Mouse (Mus musculus) heart, embryonic 16.5 days (tissue): Measurements from ENCODE around the gene Bsg. TPM values are rescaled to one million over a fixed set of nuclear protein-coding genes. Genes with fewer than 3 reads are reported as not detected.

Experiments used
- ATAC-seq: fragments of 200-750 bp; cut with Nextera tagmentation; replicated peaks from 2 replicates; pipeline ENCODE4 v1.8.0; 2017; ENCODE audit warnings: moderate number of reproducible peaks; ENCODE audit not compliant: insufficient read depth, low FRiP score; ENCODE audit errors: extremely low read depth
- H3K27ac ChIP-seq: fragments of 300-500 bp; sonication (generic); 2 replicates; pipeline ENCODE4 v1.5.1; 2014; ENCODE audit warnings: mild to moderate bottlenecking, low read length, control low read depth, moderate library complexity
- H3K27me3 ChIP-seq: fragments of 300-500 bp; sonication (generic); 2 replicates; pipeline ENCODE4 v1.6.1; 2014; ENCODE audit warnings: low read length, mixed read lengths; ENCODE audit not compliant: control insufficient read depth, insufficient read depth
- H3K36me3 ChIP-seq: fragments of 300-500 bp; sonication (generic); 2 replicates; pipeline ENCODE4 v1.6.1; 2014; ENCODE audit not compliant: control insufficient read depth, insufficient read depth
- H3K4me1 ChIP-seq: fragments of 300-500 bp; sonication (generic); 2 replicates; pipeline ENCODE4 v1.6.1; 2014; ENCODE audit warnings: low read length, mixed read lengths; ENCODE audit not compliant: control insufficient read depth, insufficient read depth
- H3K4me2 ChIP-seq: fragments of 300-500 bp; sonication (generic); 2 replicates; pipeline ENCODE4 v1.6.1; 2014; ENCODE audit warnings: low read depth, mild to moderate bottlenecking, control low read depth, low read length
- H3K4me3 ChIP-seq: fragments of 300-500 bp; sonication (generic); 2 replicates; pipeline ENCODE4 v1.5.1; 2014; ENCODE audit warnings: mild to moderate bottlenecking, control low read depth, low read length
- H3K9ac ChIP-seq: fragments of 300-500 bp; sonication (generic); 2 replicates; pipeline ENCODE4 v1.6.1; 2014; ENCODE audit warnings: low read length, control low read depth
- H3K9me3 ChIP-seq: fragments of 300-500 bp; sonication (generic); replicated peaks from 2 replicates; pipeline ENCODE4 v1.6.1; 2016; ENCODE audit warnings: low read length; ENCODE audit not compliant: control insufficient read depth
- WGBS: fragments of 180-500 bp; shearing (Covaris S2); extraction: QIAGEN DNeasy Blood & Tissue Kit; methylation state at CpG from one replicate; pipeline ENCODE4 v1.1.7; 2014; 5-methylcytosine and 5-hydroxymethylcytosine counted together
- polyA plus RNA-seq: library from polyadenylated mRNA; unstranded; fragments of >200 nt; fragmentation: Nextera tagmentation; extraction: Ambion mirVana; gene quantifications from 2 replicates; pipeline ENCODE4 v1.2.1, GENCODE M21; 2015

The Bsg gene
- polyA plus RNA-seq, 1 experiment from 2014 or later, result 1,046 TPM

DNA sequence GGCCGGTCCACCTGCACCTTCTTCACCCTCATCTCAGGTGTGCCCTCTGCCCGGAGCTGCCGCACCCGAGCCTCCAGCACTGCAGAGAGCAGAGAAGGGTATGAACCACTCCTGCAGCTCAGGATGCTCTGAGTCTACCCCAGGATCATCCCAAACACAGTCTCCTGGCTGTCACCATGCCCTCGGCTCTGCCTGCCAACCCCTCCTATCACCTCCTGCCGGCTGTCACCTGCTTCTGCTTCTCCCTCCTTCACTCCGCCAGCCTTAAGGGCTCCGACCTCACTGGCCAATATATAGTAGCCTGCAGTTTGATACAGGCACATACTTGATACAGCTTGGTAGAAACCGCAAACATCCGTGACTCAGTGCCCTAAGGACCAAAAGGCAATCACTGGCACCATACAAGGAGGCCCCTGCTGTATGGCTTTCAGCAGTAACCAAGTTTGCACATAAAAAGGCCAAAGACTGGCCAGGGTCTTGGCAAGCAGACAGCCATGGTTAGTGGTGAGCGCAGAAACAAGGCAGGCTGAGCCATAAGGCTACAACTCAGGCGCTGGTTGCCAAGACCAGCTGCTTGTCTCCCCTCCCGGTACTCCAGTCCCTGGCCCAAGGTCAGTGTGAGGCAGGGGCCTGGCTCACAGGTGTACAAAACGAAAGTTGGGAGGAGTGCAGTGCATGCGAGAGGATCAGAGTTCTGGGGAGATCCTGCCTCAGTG lies 39.5 kb downstream of the Bsg start:
- no peak overlapping the region for H3K27ac ChIP-seq
- H3K9me3 ChIP-seq, result peaks cover 17% of the 10 kb centered on the region
- H3K9ac ChIP-seq, result no peak overlapping the region
- H3K36me3 ChIP-seq, result peaks cover 48% of the 10 kb centered on the region
- peaks cover 10% of the 10 kb centered on the region for H3K4me1 ChIP-seq
- H3K4me3 ChIP-seq, result no peak overlapping the region
- no peaks in the 10 kb centered on the region for H3K27me3 ChIP-seq
- ATAC-seq, result no peak
- 93% methylated on average over 15 of the region's 15 CpGs for WGBS
- H3K4me2 ChIP-seq, result no peak overlapping the region

DNA sequence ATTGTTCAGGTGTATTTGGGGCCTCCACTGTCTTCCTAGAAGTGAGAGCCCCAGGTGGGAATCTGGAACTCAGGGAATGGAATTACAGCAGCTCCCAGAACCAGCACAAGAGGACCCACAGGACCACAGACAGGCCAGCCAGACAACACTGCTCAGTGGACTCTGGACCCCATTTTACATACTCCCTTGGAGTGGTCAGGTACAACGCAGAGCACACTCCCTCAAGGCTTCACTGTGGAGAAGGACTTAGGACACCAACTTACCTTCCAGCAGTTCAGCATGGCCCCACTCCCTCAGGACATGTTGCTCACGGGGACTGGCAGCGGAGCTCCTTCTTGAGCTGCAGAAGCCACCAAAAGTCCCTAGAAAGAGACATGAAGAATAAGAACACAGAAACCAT lies 41.1 kb downstream of the Bsg start:
- Histone ChIP-seq H3K36me3 (peaks cover 32% of the 10 kb centered on the region), H3K9ac (no peak overlapping the region; the same call in 1 of the 2 replicates), H3K27ac (no peak overlapping the region), H3K4me1 (peaks cover 10% of the 10 kb centered on the region), H3K27me3 (no peaks in the 10 kb centered on the region), H3K4me2 (peak overlapping the region; percentile 79), H3K9me3 (peaks cover 1% of the 10 kb centered on the region), H3K4me3 (peak overlapping the region; percentile 84)
- 93% methylated on average over 3 of the region's 3 CpGs for WGBS
- ATAC-seq, result no peak

DNA sequence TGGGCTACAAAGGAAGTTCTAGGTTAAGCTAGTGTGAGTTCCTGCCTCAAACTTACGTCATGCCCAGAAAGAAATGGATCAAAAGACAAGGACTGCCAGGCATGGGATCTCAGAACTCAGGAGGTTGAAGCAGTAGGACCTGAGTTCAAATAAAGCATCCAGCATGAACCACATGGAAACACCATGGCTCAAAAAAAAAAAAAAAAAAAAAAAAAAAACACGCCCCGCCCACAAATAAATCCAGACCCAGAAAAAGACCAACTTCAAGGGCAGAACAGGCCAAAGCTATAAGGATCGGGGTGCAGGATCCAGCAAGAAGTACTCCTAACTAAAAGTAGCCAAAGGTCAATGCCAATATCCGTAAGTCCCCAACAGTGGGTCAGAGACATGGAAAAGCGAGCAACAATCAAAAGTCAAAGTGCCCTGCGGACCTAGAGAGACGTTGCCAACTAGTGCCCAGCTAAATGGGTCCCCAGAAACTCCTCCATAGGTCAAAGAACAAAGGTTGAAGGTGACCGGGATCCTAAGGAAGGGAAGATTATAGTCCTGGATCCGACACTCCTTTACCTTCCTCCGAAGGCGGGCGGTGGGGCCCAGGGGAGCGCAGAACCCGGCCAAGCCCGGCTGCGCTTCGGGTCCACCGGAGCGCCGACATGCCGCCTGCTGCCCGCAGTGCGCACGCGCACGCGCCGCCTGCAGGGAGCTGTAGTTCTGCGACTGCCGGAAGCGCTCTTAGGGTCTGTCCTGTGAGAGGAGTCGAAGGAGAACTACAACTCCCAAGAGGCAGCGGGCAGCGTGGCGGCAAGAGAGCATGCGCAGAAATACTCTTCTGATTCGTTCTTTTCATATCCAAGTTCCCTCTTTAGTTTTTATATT lies 41.8 kb downstream of the Bsg start, which contains the start of gene Polrmt:
Polrmt (minus strand) TSS at position 684 of the 876 bp plus-strand sequence.
- Histone ChIP-seq H3K9me3 (no peaks in the 10 kb centered on the region), H3K27me3 (no peaks in the 10 kb centered on the region), H3K4me1 (peaks cover 10% of the 10 kb centered on the region), H3K27ac (peak within 1 kb of the TSS; percentile 46; the same call in 1 of the 2 replicates), H3K4me3 (peak within 1 kb of the TSS; percentile 84), H3K4me2 (peak within 1 kb of the TSS; percentile 79), H3K9ac (peak within 1 kb of the TSS; percentile 87), H3K36me3 (peaks cover 24% of the 10 kb centered on the region)
- WGBS, result 3% methylated on average over 38 of the region's 38 CpGs
- peak; percentile 96 for ATAC-seq

DNA sequence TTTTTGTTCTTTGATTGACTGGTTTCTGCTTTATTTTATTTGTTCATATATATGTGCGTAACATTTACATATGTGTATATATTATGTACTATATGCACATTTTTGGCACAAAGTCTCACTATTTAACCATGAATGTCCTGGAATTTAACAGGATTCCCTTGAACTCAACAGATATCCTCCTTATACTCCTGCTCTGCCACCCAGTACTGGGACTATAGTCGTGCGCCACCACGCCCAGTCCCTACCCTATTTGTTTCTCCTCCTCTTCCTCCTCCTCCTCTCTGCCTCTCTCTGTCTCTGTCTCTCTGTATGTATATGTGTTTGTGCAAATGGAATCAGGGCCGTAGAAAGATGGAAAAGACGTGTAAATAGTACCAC lies 42.5 kb downstream of the Bsg start:
- Histone ChIP-seq H3K4me1 (peaks cover 10% of the 10 kb centered on the region), H3K36me3 (peaks cover 18% of the 10 kb centered on the region), H3K9ac (peak overlapping the region; percentile 60; the same call in 1 of the 2 replicates), H3K4me3 (peak overlapping the region; percentile 20; the same call in 1 of the 2 replicates), H3K9me3 (no peaks in the 10 kb centered on the region), H3K4me2 (peak overlapping the region; percentile 68), H3K27me3 (no peaks in the 10 kb centered on the region), H3K27ac (no peak overlapping the region)
- 0 out of 2 replicates have a peak, but pooled peaks have one; percentile 24 for ATAC-seq
- WGBS, result 25% methylated on average over 6 of the region's 6 CpGs

DNA sequence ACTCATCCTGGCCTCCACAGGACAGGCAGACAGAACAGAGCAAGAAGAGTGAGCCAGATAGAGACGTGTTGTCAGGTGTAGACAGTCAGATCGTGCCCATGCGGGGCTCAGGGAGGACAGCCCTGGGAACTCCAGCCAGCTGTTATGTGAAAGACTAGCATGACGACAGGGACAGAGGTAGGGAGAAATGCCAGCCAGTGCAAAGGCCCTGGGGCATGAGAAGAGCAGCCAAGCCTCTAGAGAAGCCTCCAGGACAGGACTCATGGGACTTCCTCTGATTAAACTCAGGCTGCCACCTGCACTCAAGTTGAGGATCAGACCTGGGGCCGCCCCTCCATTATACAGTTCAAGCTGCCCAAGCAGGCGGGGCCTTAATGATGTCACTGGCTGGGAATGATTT lies 44.2 kb downstream of the Bsg start:
- no peaks in the 10 kb centered on the region for H3K27me3 ChIP-seq
- H3K4me3 ChIP-seq, result no peak overlapping the region
- no peak overlapping the region for H3K9ac ChIP-seq
- WGBS, result 72% methylated on average over 6 of the region's 6 CpGs
- ATAC-seq, result no peak
- H3K36me3 ChIP-seq, result peaks cover 6% of the 10 kb centered on the region
- peaks cover 10% of the 10 kb centered on the region for H3K4me1 ChIP-seq
- no peaks in the 10 kb centered on the region for H3K9me3 ChIP-seq
- H3K4me2 ChIP-seq, result no peak overlapping the region
- no peak overlapping the region for H3K27ac ChIP-seq

DNA sequence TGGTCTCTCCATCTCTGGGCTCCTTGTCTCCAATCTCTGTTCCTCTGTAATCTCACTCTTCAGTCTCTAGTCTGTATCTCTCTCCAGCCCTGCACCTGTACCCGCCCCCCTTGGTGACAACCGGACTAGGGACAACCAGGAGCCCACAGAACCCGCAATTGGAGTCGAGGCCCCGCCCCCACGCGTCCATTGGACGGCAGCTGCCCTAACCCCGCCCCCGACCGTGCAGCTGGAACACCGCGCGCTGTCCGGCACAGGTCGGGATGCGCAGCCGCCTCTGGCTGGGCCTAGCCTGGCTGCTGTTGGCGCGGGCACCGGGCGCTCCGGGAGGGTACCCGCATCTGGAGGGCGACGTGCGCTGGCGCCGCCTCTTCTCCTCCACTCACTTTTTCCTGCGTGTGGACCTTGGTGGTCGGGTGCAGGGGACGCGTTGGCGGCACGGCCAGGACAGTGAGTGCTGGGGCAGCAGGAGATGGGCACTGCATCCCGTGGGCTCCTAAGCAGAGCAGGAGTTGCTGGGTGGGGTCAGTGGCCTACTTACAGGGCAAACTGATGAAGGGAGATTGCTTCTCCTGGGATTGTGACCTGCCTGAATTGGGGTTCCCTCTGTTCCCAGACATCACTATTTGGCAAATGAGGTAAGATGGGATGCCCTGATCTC lies 50.7 kb downstream of the Bsg start, which contains the start of gene Fgf22:
Fgf22 (plus strand) TSS at position 221 of the 661 bp plus-strand sequence.
- Histone ChIP-seq H3K9me3 (no peaks in the 10 kb centered on the region), H3K4me1 (0 out of 2 replicates have a peak, but pooled peaks cover 3% of the 10 kb centered on the region), H3K36me3 (peaks cover 15% of the 10 kb centered on the region), H3K4me2 (peak within 1 kb of the TSS; percentile 62), H3K9ac (no peak within 1 kb of the TSS), H3K27ac (no peak within 1 kb of the TSS), H3K27me3 (no peaks in the 10 kb centered on the region), H3K4me3 (peak within 1 kb of the TSS; percentile 31)
- 2% methylated on average over 36 of the region's 36 CpGs for WGBS
- ATAC-seq, result peak; percentile 54

DNA sequence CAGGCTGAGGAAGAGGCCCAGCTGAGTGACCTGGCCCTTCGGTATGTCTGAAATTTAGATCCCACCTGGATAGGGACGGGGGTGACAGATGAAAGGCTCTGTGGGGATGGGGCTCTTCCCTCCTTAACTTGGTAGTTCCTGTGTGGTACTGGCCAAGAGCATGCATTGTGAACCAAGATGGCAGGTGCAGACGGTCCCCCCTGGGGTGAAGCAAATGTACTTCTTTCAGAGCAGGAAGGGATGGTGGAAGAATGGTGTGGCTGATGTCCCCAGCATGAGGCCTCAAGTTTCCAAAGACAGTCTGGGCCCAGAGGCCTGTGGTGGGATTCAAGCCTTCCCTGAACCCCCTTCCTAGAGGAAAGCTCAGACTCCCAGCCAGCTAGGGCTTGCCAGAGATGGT lies 51.6 kb downstream of the Bsg start:
- Histone ChIP-seq H3K27me3 (no peaks in the 10 kb centered on the region), H3K36me3 (peaks cover 17% of the 10 kb centered on the region)

DNA sequence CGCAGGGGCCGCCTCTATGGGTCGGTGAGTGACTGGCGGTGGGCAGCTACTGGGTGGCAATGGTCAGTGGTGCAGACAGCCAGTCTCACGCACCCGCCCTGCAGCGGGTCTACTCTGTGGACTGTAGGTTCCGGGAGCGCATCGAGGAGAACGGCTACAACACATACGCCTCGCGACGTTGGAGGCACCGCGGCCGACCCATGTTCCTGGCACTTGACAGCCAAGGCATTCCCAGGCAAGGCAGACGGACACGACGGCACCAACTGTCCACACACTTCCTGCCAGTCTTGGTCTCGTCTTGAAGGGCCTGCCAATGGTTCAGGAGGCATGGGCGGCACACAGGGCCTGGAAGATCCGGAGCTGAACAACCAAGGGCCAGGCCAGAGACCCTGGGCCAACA lies 52.4 kb downstream of the Bsg start:
- H3K36me3 ChIP-seq, result peaks cover 25% of the 10 kb centered on the region
- 0 out of 2 replicates have a peak, but pooled peaks cover 3% of the 10 kb centered on the region for H3K4me1 ChIP-seq

More for the DNA sequence above, 51.6 kb downstream of the Bsg start:
- no peak overlapping the region for H3K4me2 ChIP-seq
- 86% methylated on average over 3 of the region's 3 CpGs for WGBS
- H3K4me1 ChIP-seq, result 0 out of 2 replicates have a peak, but pooled peaks cover 3% of the 10 kb centered on the region
- H3K9me3 ChIP-seq, result no peaks in the 10 kb centered on the region
- H3K27ac ChIP-seq, result no peak overlapping the region
- no peak overlapping the region for H3K4me3 ChIP-seq
- ATAC-seq, result no peak
- no peak overlapping the region for H3K9ac ChIP-seq

More for the DNA sequence above, 52.4 kb downstream of the Bsg start:
- H3K9me3 ChIP-seq, result no peaks in the 10 kb centered on the region
- no peak overlapping the region for H3K9ac ChIP-seq
- H3K27ac ChIP-seq, result no peak overlapping the region
- H3K4me3 ChIP-seq, result no peak overlapping the region
- no peak overlapping the region for H3K4me2 ChIP-seq
- no peak for ATAC-seq
- WGBS, result 89% methylated on average over 24 of the region's 24 CpGs
- H3K27me3 ChIP-seq, result no peaks in the 10 kb centered on the region
